Mouse (Mus musculus) hematopoietic stem cell, adult 5-6 weeks (primary cell): ENCODE data around the gene N4bp3. TPM values are rescaled to one million over a fixed set of nuclear protein-coding genes. Genes with fewer than 3 reads are reported as not detected.
"Not testable (repeated sequence)": the region's sequence is repeated elsewhere in the genome, so short reads cannot be mapped to it uniquely, and the experiment has no call there.

Experiments used
- ATAC-seq, 2 experiments: fragments of 125-278 bp in 1 of 2; replicated peaks in 1 of 2; 2 replicates each; pipeline ENCODE4 v1.8.0; 2016 to 2017; ENCODE audit warnings: inconsistent platforms in 2 of 2, mild to moderate bottlenecking in 2 of 2, moderate number of reproducible peaks in 2 of 2, low read depth in 1 of 2, moderate TSS enrichment in 1 of 2; ENCODE audit not compliant: low FRiP score in 2 of 2, poor library complexity in 2 of 2, severe bottlenecking in 2 of 2, insufficient read depth in 1 of 2, low TSS enrichment in 1 of 2
- total RNA-seq: library from RNA; stranded (forward); fragments of 172-1452, 232-1000 nt; gene quantifications from 2 replicates; pipeline ENCODE4 v1.2.3, GENCODE M21; 2017

Gene N4bp3
- total RNA-seq, 1 experiment from 2014 or later = 5.7 TPM

DNA sequence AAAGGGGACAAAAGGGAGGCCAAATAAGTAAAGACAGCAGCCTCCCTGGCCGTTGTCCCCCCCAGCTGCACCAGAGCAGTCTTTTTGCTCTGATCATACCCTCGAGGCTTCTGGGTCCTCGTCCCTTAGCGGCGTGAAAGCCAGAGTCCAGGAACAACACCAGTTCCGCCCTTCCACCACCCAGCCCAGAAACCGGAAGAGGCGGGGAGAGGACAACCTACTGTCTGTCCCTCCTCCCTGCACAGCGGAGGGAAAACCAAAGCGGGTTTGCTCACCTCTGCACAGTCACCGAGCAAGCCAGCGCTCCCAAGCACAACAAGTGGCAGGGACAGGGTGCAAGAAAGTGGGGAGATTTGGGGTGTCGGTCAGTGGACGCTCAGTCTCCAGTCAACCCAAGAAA lies 35.0 kb downstream of the N4bp3 start:
- ATAC-seq = peak; percentile 68 to 73

DNA sequence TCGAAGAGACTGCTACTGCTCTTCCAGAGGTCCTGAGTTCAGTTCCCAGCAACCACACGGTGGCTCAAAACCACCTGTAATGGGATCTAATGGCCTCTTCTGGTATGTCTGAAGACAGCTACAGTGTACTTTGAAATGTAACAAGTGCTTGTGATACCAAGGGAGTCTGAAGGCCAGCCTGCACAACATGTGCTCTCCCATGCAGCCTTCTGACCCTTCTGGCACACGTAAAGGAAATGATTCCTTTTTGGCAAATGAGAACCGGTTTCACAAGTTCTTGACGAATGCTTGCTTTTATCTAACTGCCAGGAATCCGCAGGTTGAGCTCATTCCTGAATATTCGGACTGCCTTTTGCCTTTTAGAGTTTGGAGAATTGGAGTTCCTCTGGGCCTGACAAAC lies 35.5 kb downstream of the N4bp3 start:
- ATAC-seq = no peak

DNA sequence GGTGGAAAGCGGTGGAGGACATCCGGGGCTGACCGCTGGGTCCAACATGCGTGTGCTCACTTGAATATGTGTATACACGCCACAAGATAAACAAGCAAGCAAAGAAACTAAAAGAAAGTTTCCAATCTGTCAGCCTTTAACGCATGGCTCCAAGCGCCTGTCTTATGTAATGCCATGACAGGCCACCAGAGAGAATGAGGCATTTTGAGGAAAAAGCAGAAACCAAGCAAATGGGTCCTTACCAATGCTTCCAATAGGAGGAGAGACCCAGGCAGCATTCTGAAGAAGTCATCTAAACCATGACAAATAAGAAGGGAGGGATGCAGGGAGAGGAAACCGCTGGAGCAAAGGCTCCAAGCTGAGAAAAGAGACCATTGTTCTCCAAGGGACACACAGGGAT lies 36.4 kb downstream of the N4bp3 start:
- ATAC-seq = no peak

DNA sequence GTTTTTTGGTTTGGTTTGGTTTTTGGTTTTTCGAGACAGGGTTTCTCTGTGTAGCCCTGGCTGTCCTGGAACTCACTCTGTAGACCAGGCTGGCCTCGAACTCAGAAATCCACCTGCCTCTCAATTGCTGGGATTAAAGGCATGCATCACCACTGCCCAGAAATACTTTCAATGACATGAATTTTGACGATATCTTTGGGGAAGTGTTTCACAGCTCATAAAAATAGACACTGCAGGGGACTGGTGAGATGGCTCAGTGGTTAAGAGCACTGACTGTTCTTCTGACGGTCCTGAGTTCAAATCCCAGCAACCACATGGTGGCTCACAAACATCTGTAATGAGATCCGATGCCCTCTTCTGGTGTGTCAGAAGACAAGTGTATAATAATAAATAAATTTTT lies 40.7 kb downstream of the N4bp3 start:
- not testable (repeated sequence) for ATAC-seq

DNA sequence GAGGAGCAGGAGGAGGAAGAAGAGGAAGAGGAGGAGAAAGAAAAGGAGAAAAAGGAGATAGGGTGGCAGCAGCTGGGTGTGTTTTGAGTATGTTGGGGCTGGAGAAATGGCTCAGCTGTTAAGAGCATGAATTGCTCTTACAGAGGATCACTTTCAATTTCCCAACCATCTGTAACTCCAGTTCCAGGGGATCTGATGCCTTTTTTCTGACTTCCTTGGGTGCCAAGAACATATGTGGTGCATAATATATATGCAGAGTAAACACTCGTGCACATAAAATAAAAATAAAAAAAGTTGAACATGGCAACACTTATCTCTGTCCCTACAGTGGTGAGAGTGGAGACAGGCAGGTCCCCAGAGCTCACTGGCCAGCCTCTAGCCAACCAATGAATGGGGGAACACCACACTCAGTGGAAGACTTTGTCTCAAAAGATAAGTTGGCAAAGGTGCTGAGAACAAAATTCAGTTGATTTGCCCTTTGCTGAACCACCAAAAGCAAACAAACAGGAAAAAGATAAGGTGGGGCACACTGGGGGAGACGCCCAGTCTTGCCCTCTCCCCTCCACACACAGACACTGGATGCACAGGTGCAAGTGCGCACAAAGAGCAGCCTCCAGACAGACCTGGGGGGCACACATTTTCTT lies 41.3 kb downstream of the N4bp3 start:
- ATAC-seq = no peak

DNA sequence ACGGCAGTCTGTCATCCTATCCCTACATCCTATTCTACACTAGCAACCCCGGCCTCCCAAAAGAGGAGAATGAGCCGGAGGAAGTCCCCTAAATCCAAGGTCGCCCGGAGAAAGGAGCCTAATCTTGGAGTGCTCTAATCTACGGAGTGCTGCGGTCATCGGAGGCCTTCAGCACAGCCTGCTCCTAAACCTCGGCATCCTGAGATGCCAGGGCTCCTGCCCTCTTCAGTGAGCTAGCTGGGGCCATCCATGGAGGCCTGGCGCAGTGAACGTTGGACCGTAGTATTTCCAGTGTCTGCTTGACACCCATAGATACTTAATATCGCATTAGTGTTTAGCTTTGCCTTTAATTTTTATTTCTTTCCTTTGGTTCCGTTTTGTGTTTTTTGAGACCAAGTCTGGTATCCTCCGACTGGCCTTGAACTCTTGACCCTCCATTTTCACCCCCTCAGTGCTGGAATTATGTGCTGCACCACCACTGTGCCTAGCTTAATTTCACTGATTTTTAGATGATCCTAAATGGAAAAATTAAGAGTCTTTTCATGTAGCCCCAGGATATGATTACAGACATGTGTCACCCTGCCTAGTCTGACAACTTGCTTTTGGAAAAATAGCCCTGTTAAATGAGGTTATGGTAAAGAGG lies 43.4 kb downstream of the N4bp3 start:
- ATAC-seq = peak; percentile 15 to 24; a peak in 3 of 4 replicates

DNA sequence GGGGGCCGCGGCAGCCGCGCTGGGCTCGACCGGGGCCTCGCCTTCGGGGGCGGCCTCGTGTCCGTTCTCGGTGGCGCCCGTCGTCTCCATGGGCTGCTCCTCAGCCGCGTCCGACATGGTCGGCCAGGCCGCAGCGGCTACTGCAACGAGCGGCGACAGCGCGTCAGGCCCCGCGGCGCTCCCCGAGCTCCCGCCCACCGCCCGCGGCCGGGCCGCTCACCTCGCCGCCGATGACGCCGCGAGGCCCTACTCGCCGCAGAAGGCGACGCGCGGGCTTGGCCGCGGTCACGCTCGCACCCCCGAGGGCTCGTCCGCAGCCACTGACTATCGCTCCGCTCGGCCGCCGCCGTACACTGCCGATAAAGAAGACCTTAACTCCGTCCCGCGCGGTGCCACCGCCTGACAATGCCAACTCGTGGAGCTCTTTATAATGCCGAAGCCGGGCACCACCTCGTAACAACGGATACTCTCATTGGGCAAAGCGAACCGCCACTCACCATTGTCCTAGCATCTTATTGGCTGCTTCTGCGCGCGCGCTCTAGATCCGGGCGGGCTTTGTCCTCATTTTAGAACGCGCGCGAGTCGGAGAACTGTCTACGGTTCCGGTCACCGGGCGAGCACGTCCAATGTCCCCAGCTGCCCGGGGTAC lies 44.1 kb downstream of the N4bp3 start, which contains the start of gene Hnrnpab:
TSS of gene Hnrnpab (minus strand) at position 401 of the 649 bp plus-strand sequence.
- ATAC-seq = peak; percentile 81 to 90

DNA sequence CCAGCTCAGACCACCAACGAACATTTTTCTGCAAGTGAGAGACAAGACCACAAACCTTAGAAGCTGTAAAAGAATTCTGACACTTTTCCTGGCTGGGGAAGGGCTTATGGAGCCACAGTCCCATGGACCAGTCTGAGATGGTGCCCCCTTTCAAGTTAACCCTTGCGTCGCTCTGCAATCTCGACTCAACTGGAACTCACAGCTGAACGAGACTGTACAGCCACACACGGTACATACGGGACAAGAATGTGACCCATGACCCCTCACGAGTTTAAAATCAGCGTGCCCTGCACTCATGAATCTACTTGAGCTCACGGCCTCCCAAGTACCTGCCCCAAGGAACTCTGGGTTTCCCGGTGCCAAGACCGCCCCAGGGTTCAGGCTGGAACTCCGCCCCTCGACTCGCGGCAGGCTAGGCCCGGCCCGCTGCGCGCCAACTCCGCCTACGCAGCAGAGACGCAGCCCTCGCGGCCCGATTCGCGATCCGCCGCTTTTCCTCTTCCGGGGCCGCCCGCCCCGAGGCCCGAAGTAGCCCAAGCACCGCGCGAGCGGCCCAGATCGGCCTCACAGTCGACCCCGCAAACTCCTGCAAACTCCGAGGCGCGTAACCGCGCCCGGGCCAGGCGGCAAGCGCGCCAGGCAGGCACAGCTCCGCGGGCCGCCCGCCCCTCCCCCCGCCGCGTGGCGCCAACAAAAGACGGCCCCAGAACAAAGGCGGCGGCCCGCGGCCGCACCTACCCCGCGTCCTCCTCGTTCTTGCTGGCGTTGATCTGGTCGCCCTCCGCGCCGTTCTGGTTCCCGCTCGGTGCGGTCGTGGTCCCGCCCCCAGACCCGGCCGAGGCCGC lies 44.8 kb downstream of the N4bp3 start:
- ATAC-seq = peak; percentile 55 to 70

DNA sequence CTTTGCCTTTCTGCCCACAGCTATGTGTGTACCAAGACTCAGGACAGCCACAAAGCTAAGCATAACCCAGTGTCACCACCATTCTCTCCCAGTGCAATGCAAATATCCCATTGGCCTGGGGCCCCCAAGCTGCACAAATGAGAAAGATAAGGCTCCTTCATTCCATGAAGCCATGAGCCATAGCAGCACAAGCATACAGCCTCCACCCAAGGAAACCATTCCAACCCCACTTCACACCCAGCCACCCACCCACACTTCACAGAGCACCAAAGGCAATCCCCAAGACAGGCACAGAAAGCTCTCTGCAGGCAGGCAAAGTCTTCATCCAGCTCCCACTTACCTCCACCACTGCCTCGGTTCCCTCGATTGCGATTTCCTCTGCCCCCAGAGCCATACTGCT lies 48.4 kb downstream of the N4bp3 start:
- ATAC-seq = no peak

DNA sequence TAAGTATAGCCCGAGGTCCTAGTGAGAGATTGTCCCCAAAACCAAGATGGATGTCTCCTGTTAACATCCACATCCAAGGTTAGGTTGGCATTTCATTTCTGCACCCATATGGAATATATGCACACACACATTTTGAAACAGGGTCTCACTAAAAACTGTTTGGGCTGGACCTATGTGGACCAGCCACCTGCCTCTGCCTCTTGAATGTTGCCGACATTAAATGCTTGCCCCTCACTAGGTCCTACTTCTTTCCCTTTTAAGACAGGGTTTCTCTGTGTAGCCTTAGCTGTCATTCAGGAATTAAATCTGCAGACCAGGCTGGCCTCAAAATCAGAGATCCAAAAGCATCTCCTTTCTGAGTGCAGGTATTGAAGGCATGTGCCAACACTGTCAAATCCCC lies 53.1 kb downstream of the N4bp3 start:
- ATAC-seq = no peak

DNA sequence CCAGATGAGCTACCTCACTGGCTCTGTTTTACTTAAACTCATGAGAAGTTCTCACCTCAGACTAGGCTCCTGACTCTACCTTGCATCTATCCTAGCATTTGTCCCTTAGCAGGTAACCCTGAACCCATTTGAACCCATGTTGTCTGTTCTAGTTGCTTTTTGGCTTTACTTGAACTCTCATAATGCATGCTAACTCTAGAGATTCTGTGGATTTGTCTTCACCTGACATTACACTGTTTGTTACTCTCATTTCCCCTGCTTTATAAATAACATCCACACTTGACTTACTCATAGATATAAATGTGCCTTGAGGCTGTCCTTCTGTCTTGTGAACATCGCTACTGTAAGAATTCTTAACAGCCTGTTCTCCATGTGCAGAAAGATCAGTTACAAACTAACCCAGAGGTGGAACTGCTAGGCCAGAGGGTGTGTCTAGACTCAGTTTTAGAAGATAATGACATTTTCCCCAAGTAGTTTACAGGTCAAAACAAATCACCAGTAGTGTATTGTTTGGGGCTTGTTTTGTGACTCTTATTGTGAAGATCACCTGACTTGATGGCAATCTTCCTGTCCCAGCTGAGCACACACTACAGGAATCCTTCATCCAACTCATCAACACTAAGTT lies 55.1 kb downstream of the N4bp3 start:
- no peak for ATAC-seq

DNA sequence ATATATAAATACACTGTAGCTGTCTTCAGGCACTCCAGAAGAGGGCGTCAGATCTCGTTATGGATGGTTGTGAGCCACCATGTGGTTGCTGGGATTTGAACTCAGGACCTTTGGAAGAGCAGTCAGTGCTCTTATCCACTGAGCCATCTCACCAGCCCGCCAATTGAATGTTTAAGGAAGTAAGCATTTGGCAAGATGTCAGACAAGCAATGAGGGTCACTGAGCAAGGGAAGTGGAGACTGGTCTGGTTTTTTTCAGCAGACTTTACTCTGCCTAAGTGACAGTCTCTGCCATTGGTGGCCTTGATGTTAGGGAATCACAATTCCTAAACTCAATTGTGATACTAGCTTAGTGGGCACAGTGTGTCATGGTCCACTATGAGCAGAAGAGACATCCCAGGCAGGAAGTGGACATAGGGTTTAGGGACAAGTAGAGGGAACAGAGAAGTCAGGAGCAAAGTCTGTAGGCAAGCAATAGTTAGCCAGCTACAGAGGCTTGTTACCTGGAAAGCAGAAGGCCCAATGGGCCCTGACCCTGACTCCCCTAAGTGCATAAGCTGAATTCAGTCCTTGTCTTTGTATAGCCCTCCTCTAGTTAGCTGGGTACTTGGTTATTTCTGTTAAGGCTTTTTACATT lies 55.8 kb downstream of the N4bp3 start:
- ATAC-seq = no peak; a peak in 1 of 4 replicates

DNA sequence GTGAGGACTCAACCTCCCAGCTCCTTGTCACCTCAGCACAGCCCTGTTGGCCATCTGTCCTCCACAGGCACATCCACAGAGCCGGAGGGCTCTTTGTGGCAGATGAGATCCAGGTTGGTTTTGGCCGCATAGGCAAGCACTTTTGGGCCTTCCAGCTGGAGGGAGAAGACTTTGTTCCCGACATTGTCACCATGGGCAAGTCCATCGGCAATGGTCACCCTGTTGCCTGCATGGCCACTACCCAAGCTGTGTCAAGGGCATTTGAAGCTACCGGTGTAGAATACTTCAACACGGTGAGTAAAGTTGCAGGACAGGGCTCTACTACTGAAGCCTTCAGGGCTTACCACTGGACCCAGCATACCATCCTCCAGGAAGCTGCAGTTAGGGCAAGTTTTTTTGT lies 56.8 kb downstream of the N4bp3 start:
- no peak for ATAC-seq

DNA sequence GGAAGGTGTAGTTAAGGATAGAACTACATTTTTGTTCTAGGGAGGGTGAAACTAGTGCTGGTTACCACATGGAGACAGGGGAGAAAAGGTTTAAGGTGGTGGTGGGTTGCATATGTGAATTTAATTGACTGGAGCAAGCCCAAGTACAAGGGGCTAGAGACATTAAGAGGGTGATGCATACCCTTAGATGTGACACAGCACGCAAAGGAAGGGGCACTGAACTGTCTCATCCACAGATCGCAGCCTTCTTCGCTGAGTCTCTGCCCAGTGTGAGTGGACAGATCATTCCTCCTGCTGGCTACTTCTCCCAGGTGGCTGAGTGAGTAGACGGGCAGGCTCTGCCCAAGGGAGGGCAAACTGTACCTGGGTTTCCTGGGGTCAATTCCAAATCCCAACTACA lies 57.3 kb downstream of the N4bp3 start:
- ATAC-seq = no peak
